Mouse (Mus musculus): ENCODE data around the gene Mgat2.

Gene Mgat2

GRCm38 (mm10) chr12:69179371-69179770 lies 4.6 kb upstream of the Mgat2 start:
- DNase-seq (ENCODE audit: low read depth): no peak

- DNase-seq (ENCODE audit: low read depth): no peak
Observed at GRCm38 (mm10) chr12:69181800-69182199, 2.2 kb upstream of the Mgat2 start.

DNA sequence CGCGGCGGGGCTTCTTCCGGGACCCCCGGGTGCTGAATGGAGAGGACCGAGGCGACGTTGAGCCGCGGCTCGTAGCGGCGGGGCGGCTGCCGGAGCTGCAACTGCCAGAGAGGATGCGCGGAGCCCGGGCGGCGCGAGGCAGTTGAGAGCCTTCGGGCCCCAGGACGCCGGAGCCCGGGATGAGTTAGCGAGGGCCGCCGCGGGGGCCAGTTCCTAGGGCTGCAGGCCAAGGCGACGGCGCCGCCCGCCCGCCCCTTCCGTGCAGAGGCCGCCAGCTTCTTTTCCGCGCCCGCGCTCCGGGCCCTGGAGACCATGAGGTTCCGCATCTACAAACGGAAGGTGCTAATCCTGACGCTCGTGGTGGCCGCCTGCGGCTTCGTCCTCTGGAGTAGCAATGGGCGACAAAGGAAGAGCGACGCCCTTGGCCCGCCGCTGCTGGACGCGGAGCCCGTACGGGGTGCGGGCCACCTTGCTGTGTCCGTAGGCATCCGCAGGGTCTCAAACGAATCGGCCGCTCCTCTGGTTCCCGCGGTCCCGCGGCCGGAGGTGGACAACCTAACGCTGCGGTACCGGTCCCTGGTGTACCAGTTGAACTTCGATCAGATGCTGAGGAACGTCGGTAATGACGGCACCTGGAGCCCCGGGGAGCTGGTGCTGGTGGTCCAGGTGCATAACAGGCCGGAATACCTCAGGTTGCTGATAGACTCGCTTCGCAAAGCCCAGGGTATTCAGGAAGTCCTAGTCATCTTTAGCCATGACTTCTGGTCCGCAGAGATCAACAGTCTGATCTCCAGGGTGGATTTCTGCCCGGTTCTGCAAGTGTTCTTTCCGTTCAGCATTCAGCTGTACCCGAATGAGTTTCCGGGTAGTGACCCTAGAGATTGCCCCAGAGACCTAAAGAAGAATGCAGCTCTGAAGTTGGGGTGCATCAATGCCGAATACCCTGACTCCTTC lies 662 bp downstream of the Mgat2 start:
- DNase-seq (ENCODE audit: low read depth): no peak

GRCm38 (mm10) chr12:69185371-69185770 lies 1.4 kb downstream of the Mgat2 start:
- no peak for DNase-seq (ENCODE audit: low read depth)

- no peak for DNase-seq (ENCODE audit: low read depth)
Observed at GRCm38 (mm10) chr12:69186811-69187471, 3.0 kb downstream of the Mgat2 start.

DNA sequence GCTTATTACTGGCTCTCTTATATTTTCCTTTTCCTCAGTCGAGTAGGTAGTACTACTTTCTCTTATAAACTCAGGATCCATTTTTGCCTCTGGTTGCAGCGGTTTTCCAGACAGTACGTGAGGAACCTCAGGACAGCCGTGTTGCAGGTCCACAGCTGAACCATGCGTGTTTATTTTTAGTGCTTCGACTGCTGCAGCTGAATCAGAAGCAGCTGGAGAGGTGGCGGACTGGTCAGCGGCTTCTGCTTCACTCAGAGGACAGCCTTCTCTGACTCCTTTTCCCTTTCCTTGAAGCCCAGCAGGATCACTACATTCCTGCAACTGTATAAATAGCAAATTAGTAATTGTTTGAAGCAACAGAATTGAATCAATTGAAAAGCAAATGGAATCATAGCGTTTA lies 6.1 kb downstream of the Mgat2 start:
- DNase-seq (ENCODE audit: low read depth): no peak

DNA sequence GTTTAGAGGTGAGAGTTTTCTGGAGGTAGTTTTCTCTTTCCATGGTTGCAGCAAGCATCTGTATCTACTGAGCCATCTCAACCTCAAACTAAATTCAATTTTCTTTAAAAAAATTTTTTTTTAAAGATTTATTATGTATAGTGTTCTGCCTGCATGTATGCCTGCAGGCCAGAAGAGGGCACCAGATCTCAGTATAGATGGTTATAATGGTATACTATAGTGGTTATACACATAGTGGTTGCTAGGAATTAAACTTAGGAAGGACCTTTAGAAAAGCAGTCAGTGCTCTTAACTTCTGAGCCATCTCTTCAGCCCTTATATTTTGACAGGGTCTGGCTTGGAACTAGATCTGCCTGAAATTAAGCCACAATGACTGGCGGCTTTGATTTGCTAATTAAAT lies 6.6 kb downstream of the Mgat2 start:
- no peak for DNase-seq (ENCODE audit: low read depth)

DNA sequence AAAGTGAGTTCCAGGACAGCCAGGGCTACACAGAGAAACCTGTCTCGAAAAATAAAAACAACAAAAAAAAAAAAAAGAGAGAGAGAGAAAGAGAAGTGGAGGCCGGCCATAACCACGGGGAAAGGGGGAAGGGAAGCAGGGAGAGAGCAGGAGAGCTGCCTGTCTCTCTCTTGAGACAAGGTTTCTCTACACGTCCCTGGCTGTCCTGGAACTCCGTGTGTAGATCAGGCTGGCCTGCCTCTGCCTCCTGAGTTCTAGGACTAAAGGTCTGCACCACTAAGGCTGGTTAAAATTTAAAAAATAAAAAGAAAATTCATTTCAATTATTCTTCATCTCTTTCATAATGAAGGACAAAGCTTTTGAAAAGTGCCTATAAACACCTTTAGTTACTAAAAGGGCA lies 7.4 kb downstream of the Mgat2 start:
- no peak for DNase-seq (ENCODE audit: low read depth)

GRCm38 (mm10) chr12:69192637-69193036 lies 8.7 kb downstream of the Mgat2 start:
- no peak for DNase-seq (ENCODE audit: low read depth)

- peak; percentile 64 for DNase-seq (ENCODE audit: low read depth)
Observed at GRCm38 (mm10) chr12:69196444-69197377, 12.8 kb downstream of the Mgat2 start, which contains the start of gene Gm49383. TSS of gene Gm49383 (minus strand) at chr12:69197104.

- DNase-seq (ENCODE audit: low read depth): no peak
Observed at GRCm38 (mm10) chr12:69197378-69198163, 13.6 kb downstream of the Mgat2 start.

GRCm38 (mm10) chr12:69198164-69198535 lies 14.2 kb downstream of the Mgat2 start, which contains the start of gene Dnaaf2:
TSS of gene Dnaaf2 (minus strand) at chr12:69198429.
- no peak for DNase-seq (ENCODE audit: low read depth)

DNA sequence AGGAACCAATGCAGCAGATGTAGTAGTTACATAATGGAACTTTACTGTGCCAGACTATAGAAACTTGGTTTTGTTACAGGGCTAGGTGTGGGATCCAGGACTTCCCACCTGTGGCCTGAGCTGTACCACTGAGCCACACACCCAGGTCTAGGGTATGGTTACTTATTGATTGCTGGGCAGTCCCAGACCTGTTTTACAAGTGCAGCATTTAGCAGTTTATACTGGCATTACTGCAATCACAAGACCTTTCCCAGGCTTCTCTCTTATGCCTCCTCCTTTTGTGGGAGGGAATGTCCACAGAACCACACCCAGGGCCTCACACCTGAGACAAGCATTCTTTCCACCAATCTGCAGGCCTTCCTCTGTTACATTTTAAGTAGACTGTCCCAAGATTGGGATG lies 15.0 kb downstream of the Mgat2 start:
- no peak for DNase-seq (ENCODE audit: low read depth)

DNA sequence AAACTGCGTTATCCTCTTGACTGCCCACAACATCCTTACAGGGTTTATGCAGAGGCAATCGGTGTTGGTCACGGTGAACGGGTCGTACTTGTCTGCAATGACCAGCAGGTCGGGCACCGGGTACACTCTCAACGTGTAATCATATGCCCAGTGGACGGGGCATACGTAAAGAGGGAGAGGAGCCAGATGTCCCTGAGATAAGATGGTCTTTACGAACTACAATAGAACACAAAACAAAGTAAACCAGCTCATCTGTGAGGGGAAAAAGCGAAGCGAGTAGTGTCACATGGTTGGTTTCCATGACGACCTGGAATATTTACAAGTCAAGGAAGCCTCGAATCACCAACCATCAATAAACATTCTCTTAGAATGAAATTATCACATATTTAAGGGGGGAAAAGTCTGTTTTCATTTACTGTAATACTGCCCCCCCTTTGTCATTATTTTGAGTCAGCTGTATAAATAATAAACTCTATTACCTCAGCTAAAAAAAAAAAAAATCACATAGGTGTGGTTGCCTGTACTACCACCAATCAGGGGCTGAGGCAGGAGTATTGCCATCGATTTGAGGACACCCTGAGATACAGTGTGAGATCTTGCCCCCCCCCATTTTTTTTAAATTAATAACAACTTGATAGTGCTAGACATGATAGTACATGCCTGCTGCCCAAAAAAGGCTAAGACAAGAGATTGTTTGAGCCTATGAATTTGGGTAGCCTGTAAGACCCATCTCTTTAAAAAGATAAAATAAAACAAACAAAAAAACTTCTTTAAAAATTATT lies 20.3 kb downstream of the Mgat2 start, which contains the start of gene Gm49384:
Gm49384 (minus strand) TSS at position 216 of the 782 bp plus-strand sequence.
- DNase-seq (ENCODE audit: low read depth): no peak

- DNase-seq (ENCODE audit: low read depth): no peak
Observed at GRCm38 (mm10) chr12:69207396-69207795, 23.4 kb downstream of the Mgat2 start.

DNA sequence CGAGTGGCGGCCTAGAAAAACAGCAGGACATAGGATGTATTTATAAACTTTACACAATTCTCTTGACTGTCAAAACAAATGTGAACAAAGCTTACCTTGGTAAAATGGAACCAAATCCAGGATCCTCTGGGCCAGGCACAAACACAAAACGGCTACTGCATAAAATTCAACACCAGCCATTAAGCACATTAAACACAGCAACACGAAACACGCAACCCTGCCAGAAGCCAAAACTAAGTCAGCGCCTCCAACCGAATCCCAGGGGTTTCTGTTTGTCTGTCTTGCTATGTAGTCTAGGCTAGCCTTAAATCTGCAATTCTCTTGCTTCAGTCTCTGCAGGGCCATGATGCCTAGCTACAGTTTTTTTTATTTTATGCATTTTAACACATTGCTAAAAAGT lies 24.0 kb downstream of the Mgat2 start:
- no peak for DNase-seq (ENCODE audit: low read depth)

- DNase-seq (ENCODE audit: low read depth): no peak
Observed at GRCm38 (mm10) chr12:69208520-69208919, 24.6 kb downstream of the Mgat2 start.

- DNase-seq (ENCODE audit: low read depth): no peak
Observed at GRCm38 (mm10) chr12:69210056-69210979, 26.4 kb downstream of the Mgat2 start.

DNA sequence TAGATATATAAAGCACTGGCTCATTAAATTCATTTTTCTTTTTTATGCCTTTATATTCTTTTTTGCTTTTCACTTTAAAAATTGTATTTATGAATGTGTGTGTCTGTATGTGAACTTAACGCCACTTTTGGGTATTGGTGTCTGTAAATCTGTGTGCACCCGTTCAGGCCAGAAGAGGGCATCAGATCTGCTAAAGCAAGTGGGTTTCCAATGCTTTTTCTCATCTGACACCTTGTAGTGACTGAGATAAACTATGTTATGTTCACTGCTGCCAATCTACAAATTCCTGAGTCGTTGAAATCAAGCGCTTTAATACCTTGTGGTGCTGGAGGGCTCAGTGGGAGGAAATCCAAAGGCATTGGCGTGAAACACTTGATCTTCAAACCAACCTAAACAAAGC lies 27.1 kb downstream of the Mgat2 start:
- no peak for DNase-seq (ENCODE audit: low read depth)

All from c-Kit-positive CD71-negative TER-119-negative erythroid progenitor cells, embryonic 14.5 days (primary cell).